Mouse (Mus musculus): Measurements from ENCODE around the gene Psmb8. TPM values are rescaled to one million over a fixed set of nuclear protein-coding genes. Genes with fewer than 3 reads are reported as not detected.
"Not testable (repeated sequence)": the region's sequence is repeated elsewhere in the genome, so short reads cannot be mapped to it uniquely, and the experiment has no call there.

Gene Psmb8
- total and polyA plus RNA-seq, 2 experiments: 80.3 to 101 TPM

- Histone ChIP-seq H3K4me1 (ENCODE audit: control insufficient read depth, insufficient read depth, low read length) (no peaks in the 10 kb centered on the region), H3K4me3 (ENCODE audit: insufficient read depth, low read depth, low read length) (no peak overlapping the region), H3K36me3 (ENCODE audit: control insufficient read depth, insufficient read depth, low read length) (peaks cover 5% of the 10 kb centered on the region; the same call in 1 of the 2 replicates), H3K27me3 (ENCODE audit: control insufficient read depth, insufficient read depth, low read length) (no peaks in the 10 kb centered on the region), H3K9ac (ENCODE audit: low read depth, low read length) (no peak overlapping the region), H3K79me2 (ENCODE audit: control insufficient read depth, insufficient read depth, low read length) (no peaks in the 10 kb centered on the region), H3K27ac (replicated peaks; ENCODE audit: insufficient read depth, low read depth, low read length) (no peak overlapping the region)
- TF ChIP-seq CTCF (IDR thresholded peaks at IDR 0.05; ENCODE audit: low read depth, low read length) (no peak), POLR2A (IDR thresholded peaks at IDR 0.05; ENCODE audit: extremely low read depth, insufficient read depth, low read length) (no peak)
- no peak for DNase-seq (ENCODE audit: extremely low read depth, low read depth, low spot score)
- whole genome bisulfite sequencing: 91% methylated on average over 5 of the region's 5 CpGs
Measured at GRCm38 (mm10) chr17:34217986-34218385, 20.5 kb downstream of the Psmb8 start.

DNA sequence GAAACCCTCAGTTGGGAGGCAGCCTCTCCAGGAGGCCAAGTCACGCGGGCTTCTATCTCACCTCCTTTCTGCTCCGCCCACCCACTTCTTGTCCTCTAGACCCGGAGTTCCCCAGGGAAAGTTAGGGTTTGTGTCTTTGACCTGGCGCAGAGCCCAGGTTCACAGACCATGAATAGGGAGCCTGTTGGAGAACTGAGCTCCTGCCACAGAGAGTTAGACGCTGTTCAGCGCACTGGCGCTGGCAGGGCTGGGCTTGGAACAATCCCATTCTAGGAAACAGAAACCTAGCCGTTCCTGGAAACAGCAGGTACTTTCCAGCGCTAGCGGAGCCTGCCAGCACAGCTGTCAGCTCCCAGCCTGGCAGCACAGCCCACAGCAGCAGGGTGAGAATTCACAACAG, 21.2 kb downstream of the Psmb8 start:
- Histone ChIP-seq H3K27ac (replicated peaks; ENCODE audit: insufficient read depth, low read depth, low read length) (no peak overlapping the region), H3K27me3 (ENCODE audit: control insufficient read depth, insufficient read depth, low read length) (no peaks in the 10 kb centered on the region), H3K4me1 (ENCODE audit: control insufficient read depth, insufficient read depth, low read length) (no peaks in the 10 kb centered on the region), H3K79me2 (ENCODE audit: control insufficient read depth, insufficient read depth, low read length) (no peaks in the 10 kb centered on the region), H3K9ac (ENCODE audit: low read depth, low read length) (no peak overlapping the region), H3K4me3 (ENCODE audit: insufficient read depth, low read depth, low read length) (no peak overlapping the region), H3K36me3 (ENCODE audit: control insufficient read depth, insufficient read depth, low read length) (peaks cover 2% of the 10 kb centered on the region; the same call in 1 of the 2 replicates)
- 51% methylated on average over 11 of the region's 11 CpGs for WGBS
- no peak for TF ChIP-seq CTCF (IDR thresholded peaks at IDR 0.05; ENCODE audit: low read depth, low read length)
- TF ChIP-seq POLR2A (IDR thresholded peaks at IDR 0.05; ENCODE audit: extremely low read depth, insufficient read depth, low read length): no peak
- DNase-seq (ENCODE audit: extremely low read depth, low read depth, low spot score): peak; percentile 76

GRCm38 (mm10) chr17:34219096-34219495, 21.6 kb downstream of the Psmb8 start:
- H3K4me1 ChIP-seq (ENCODE audit: control insufficient read depth, insufficient read depth, low read length); H3K9ac ChIP-seq (ENCODE audit: low read depth, low read length); H3K79me2 ChIP-seq (ENCODE audit: control insufficient read depth, insufficient read depth, low read length); H3K27ac ChIP-seq (replicated peaks; ENCODE audit: insufficient read depth, low read depth, low read length); H3K27me3 ChIP-seq (ENCODE audit: control insufficient read depth, insufficient read depth, low read length); H3K36me3 ChIP-seq (ENCODE audit: control insufficient read depth, insufficient read depth, low read length); H3K4me3 ChIP-seq (ENCODE audit: insufficient read depth, low read depth, low read length): not testable (repeated sequence)
- peak; percentile 70 for TF ChIP-seq CTCF (IDR thresholded peaks at IDR 0.05; ENCODE audit: low read depth, low read length)
- peak; percentile 22 for DNase-seq (ENCODE audit: extremely low read depth, low read depth, low spot score)
- 93% methylated on average over 9 of the region's 11 CpGs for WGBS

DNA sequence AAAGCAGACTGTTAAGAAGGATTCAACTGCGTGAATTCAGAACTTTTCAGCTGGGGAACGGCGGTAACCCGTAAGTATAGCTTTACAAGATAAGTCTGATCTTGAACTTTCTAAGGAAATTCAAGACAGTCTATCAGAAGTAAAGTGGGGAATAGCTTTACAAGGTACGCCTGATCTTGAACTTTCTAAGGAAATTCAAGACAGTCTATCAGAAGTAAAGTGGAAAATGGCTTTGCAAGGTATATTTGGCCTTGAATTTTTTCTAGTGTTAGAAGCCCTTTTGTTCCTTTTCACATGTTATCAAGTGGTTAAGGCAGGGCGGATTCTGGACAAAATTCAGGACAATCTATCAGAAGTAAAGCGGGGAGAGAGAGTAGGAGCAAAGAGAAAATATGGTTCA, 22.3 kb downstream of the Psmb8 start:
- DNase-seq (ENCODE audit: extremely low read depth, low read depth, low spot score); H3K36me3 ChIP-seq (ENCODE audit: control insufficient read depth, insufficient read depth, low read length); H3K27ac ChIP-seq (replicated peaks; ENCODE audit: insufficient read depth, low read depth, low read length); H3K9ac ChIP-seq (ENCODE audit: low read depth, low read length); H3K4me1 ChIP-seq (ENCODE audit: control insufficient read depth, insufficient read depth, low read length); H3K4me3 ChIP-seq (ENCODE audit: insufficient read depth, low read depth, low read length); H3K27me3 ChIP-seq (ENCODE audit: control insufficient read depth, insufficient read depth, low read length); H3K79me2 ChIP-seq (ENCODE audit: control insufficient read depth, insufficient read depth, low read length): not testable (repeated sequence)
- 96% methylated on average over 4 of the region's 7 CpGs for WGBS

GRCm38 (mm10) chr17:34220401-34220800, 22.9 kb downstream of the Psmb8 start:
- not testable (repeated sequence) for H3K4me1 ChIP-seq (ENCODE audit: control insufficient read depth, insufficient read depth, low read length); H3K4me3 ChIP-seq (ENCODE audit: insufficient read depth, low read depth, low read length); H3K27ac ChIP-seq (replicated peaks; ENCODE audit: insufficient read depth, low read depth, low read length); H3K9ac ChIP-seq (ENCODE audit: low read depth, low read length); DNase-seq (ENCODE audit: extremely low read depth, low read depth, low spot score); H3K36me3 ChIP-seq (ENCODE audit: control insufficient read depth, insufficient read depth, low read length); H3K27me3 ChIP-seq (ENCODE audit: control insufficient read depth, insufficient read depth, low read length); H3K79me2 ChIP-seq (ENCODE audit: control insufficient read depth, insufficient read depth, low read length)
- no CpG with 5 or more reads among the region's 16 CpGs for WGBS

DNA sequence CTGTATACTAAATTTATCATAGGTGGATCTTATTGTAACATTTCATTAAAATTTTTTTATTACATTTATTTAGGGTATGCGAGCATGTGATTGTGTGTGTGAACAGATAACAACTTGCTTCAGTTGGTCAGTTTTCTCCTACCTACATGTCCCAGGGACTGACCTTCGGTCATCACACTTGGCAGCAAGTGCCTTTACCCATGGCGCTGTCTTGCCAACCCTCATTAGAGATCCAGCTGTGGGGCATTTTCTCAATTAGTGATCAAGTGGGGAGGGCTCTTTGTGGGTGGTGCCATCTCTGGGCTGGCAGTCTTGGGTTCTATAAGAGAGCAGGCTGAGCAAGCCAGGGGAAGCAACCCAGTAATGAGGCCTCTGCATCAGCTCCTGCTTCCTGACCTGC, 27.3 kb downstream of the Psmb8 start:
- H3K27ac ChIP-seq (replicated peaks; ENCODE audit: insufficient read depth, low read depth, low read length): no peak overlapping the region
- TF ChIP-seq POLR2A (IDR thresholded peaks at IDR 0.05; ENCODE audit: extremely low read depth, insufficient read depth, low read length): no peak
- TF ChIP-seq CTCF (IDR thresholded peaks at IDR 0.05; ENCODE audit: low read depth, low read length): no peak
- no peaks in the 10 kb centered on the region for H3K4me1 ChIP-seq (ENCODE audit: control insufficient read depth, insufficient read depth, low read length)
- no peaks in the 10 kb centered on the region for H3K79me2 ChIP-seq (ENCODE audit: control insufficient read depth, insufficient read depth, low read length)
- H3K36me3 ChIP-seq (ENCODE audit: control insufficient read depth, insufficient read depth, low read length): no peaks in the 10 kb centered on the region
- no peak overlapping the region for H3K9ac ChIP-seq (ENCODE audit: low read depth, low read length)
- no peak for DNase-seq (ENCODE audit: extremely low read depth, low read depth, low spot score)
- WGBS: 94% methylated on average over 3 of the region's 3 CpGs
- no peak overlapping the region for H3K4me3 ChIP-seq (ENCODE audit: insufficient read depth, low read depth, low read length)
- H3K27me3 ChIP-seq (ENCODE audit: control insufficient read depth, insufficient read depth, low read length): no peaks in the 10 kb centered on the region
